Mouse (Mus musculus) right cerebral cortex, postnatal 10 days (tissue): ENCODE data around the gene Zfp248.

Source experiments
- DNase-seq, 2 experiments: peaks; one replicate each; pipeline ENCODE4 v3.0.0; 2021; ENCODE audit warnings: low spot score in 2 of 2

Zfp248 gene

GRCm38 (mm10) chr6:118455042-118455631 lies at the start of gene Zfp248:
TSS of gene Zfp248 (minus strand) at chr6:118455528.
- peak; percentile 97 for DNase-seq

- DNase-seq: no peak
Observed at GRCm38 (mm10) chr6:118499010-118499409, 43.7 kb upstream of the Zfp248 start.

- no peak for DNase-seq
Observed at GRCm38 (mm10) chr6:118482125-118482524, 26.8 kb upstream of the Zfp248 start.

GRCm38 (mm10) chr6:118478957-118479708 lies 23.8 kb upstream of the Zfp248 start, which contains the start of gene Zfp9:
TSS of gene Zfp9 (minus strand) at chr6:118479320.
- peak; percentile 89 to 93 for DNase-seq

- DNase-seq: no peak
Observed at GRCm38 (mm10) chr6:118477875-118478785, 22.8 kb upstream of the Zfp248 start.

- no peak for DNase-seq
Observed at GRCm38 (mm10) chr6:118462069-118462705, 6.9 kb upstream of the Zfp248 start.

- no peak for DNase-seq
Observed at GRCm38 (mm10) chr6:118457726-118458125, 2.4 kb upstream of the Zfp248 start.

- peak in 1 of 2 experiments; percentile 38 for DNase-seq
Observed at GRCm38 (mm10) chr6:118454452-118454851, 876 bp downstream of the Zfp248 start.

- DNase-seq: no peak
Observed at GRCm38 (mm10) chr6:118431502-118431901, 23.8 kb downstream of the Zfp248 start.

- DNase-seq: no peak
Observed at GRCm38 (mm10) chr6:118426666-118427065, 28.7 kb downstream of the Zfp248 start.

- peak; percentile 96 to 97 for DNase-seq
Observed at GRCm38 (mm10) chr6:118419050-118419920, 36.0 kb downstream of the Zfp248 start, which contains the start of gene Bms1. TSS of gene Bms1 (minus strand) at chr6:118419474.

GRCm38 (mm10) chr6:118410428-118410827 lies 44.9 kb downstream of the Zfp248 start:
- no peak for DNase-seq

- DNase-seq: no peak
Observed at GRCm38 (mm10) chr6:118408510-118408909, 46.8 kb downstream of the Zfp248 start.

GRCm38 (mm10) chr6:118406421-118406820 lies 48.9 kb downstream of the Zfp248 start:
- DNase-seq: no peak

GRCm38 (mm10) chr6:118390746-118391145 lies 64.6 kb downstream of the Zfp248 start:
- DNase-seq: no peak

GRCm38 (mm10) chr6:118385962-118386361 lies 69.4 kb downstream of the Zfp248 start:
- no peak for DNase-seq

GRCm38 (mm10) chr6:118381234-118381633 lies 74.1 kb downstream of the Zfp248 start:
- no peak for DNase-seq

- DNase-seq: no peak
Observed at GRCm38 (mm10) chr6:118380630-118381029, 74.7 kb downstream of the Zfp248 start.

GRCm38 (mm10) chr6:118379451-118380167 lies 75.7 kb downstream of the Zfp248 start:
- peak; percentile 70 to 90 for DNase-seq

GRCm38 (mm10) chr6:118377611-118378010 lies 77.7 kb downstream of the Zfp248 start:
- no peak for DNase-seq
